Mouse (Mus musculus): ENCODE measurements around the gene Duox2. TPM values are rescaled to one million over a fixed set of nuclear protein-coding genes. Genes with fewer than 3 reads are reported as not detected.

The Duox2 gene
- polyA plus RNA-seq, 1 experiment = 0.02 TPM

- TF ChIP-seq CTCF (IDR thresholded peaks at IDR 0.05; ENCODE audit: extremely low read depth, insufficient read depth, low read length) = peak; percentile 91
- TF ChIP-seq POLR2A (IDR thresholded peaks at IDR 0.05; ENCODE audit: extremely low read depth, insufficient read depth, low read length) = no peak
- Histone ChIP-seq H3K27ac (ENCODE audit: insufficient read depth, low read length) (no peak overlapping the region), H3K4me1 (ENCODE audit: control insufficient read depth, insufficient read depth, low read length) (no peaks in the 10 kb centered on the region), H3K4me3 (ENCODE audit: insufficient read depth, low read length) (no peak overlapping the region)
Observed at GRCm38 (mm10) chr2:122243671-122244131, 54.5 kb downstream of the Duox2 start.

- Histone ChIP-seq H3K4me1 (ENCODE audit: control insufficient read depth, insufficient read depth, low read length) (peaks cover 1% of the 10 kb centered on the region; the same call in 1 of the 2 replicates), H3K4me3 (ENCODE audit: insufficient read depth, low read length) (no peak overlapping the region), H3K27ac (ENCODE audit: insufficient read depth, low read length) (no peak overlapping the region)
- TF ChIP-seq POLR2A (IDR thresholded peaks at IDR 0.05; ENCODE audit: extremely low read depth, insufficient read depth, low read length) (no peak), CTCF (IDR thresholded peaks at IDR 0.05; ENCODE audit: extremely low read depth, insufficient read depth, low read length) (no peak)
Observed at GRCm38 (mm10) chr2:122241935-122242334, 56.3 kb downstream of the Duox2 start.

GRCm38 (mm10) chr2:122241226-122241625, 57.0 kb downstream of the Duox2 start:
- peaks cover 1% of the 10 kb centered on the region; the same call in 1 of the 2 replicates for H3K4me1 ChIP-seq (ENCODE audit: control insufficient read depth, insufficient read depth, low read length)
- TF ChIP-seq POLR2A (IDR thresholded peaks at IDR 0.05; ENCODE audit: extremely low read depth, insufficient read depth, low read length) = no peak
- no peak for TF ChIP-seq CTCF (IDR thresholded peaks at IDR 0.05; ENCODE audit: extremely low read depth, insufficient read depth, low read length)
- no peak overlapping the region for H3K27ac ChIP-seq (ENCODE audit: insufficient read depth, low read length)
- H3K4me3 ChIP-seq (ENCODE audit: insufficient read depth, low read length) = no peak overlapping the region

GRCm38 (mm10) chr2:122240735-122241134, 57.5 kb downstream of the Duox2 start:
- H3K4me1 ChIP-seq (ENCODE audit: control insufficient read depth, insufficient read depth, low read length) = peaks cover 1% of the 10 kb centered on the region; the same call in 1 of the 2 replicates
- TF ChIP-seq POLR2A (IDR thresholded peaks at IDR 0.05; ENCODE audit: extremely low read depth, insufficient read depth, low read length) (no peak), CTCF (IDR thresholded peaks at IDR 0.05; ENCODE audit: extremely low read depth, insufficient read depth, low read length) (no peak)
- no peak overlapping the region for H3K4me3 ChIP-seq (ENCODE audit: insufficient read depth, low read length)
- no peak overlapping the region for H3K27ac ChIP-seq (ENCODE audit: insufficient read depth, low read length)

DNA sequence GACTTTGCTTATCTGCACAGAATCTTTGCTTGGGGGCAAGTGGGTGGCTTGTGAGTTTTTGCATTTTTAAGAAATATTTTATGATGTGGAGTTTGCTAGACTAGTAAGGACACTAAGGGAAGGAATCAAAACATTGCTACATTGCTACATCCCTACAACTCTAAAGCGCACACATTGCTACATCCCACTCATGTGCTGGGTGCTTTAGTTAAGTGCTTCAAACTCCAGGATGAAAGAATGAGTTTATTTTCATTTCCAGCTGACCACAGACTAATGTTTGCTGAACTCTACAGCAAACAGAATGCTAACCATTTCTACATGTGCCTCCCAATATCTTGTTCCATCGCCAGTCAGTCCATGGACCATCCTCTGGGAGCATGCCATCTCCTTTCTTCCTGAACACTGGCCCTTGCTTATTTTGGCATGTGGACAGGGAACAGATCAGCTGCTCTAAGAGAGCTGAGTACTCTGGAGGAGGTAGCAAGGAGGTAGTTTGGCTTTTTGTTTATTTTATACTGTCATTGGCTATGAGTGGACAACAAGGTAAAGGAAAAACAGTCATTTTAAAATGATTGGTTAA, 60.3 kb downstream of the Duox2 start:
- H3K4me1 ChIP-seq (ENCODE audit: control insufficient read depth, insufficient read depth, low read length) = peaks cover 1% of the 10 kb centered on the region; the same call in 1 of the 2 replicates
- no peak overlapping the region for H3K27ac ChIP-seq (ENCODE audit: insufficient read depth, low read length)
- TF ChIP-seq POLR2A (IDR thresholded peaks at IDR 0.05; ENCODE audit: extremely low read depth, insufficient read depth, low read length) (no peak), CTCF (IDR thresholded peaks at IDR 0.05; ENCODE audit: extremely low read depth, insufficient read depth, low read length) (no peak)

GRCm38 (mm10) chr2:122236321-122236720, 61.9 kb downstream of the Duox2 start:
- Histone ChIP-seq H3K4me3 (ENCODE audit: insufficient read depth, low read length) (no peak overlapping the region), H3K27ac (ENCODE audit: insufficient read depth, low read length) (no peak overlapping the region), H3K4me1 (ENCODE audit: control insufficient read depth, insufficient read depth, low read length) (peaks cover 1% of the 10 kb centered on the region; the same call in 1 of the 2 replicates)
- TF ChIP-seq CTCF (IDR thresholded peaks at IDR 0.05; ENCODE audit: extremely low read depth, insufficient read depth, low read length) (no peak), POLR2A (IDR thresholded peaks at IDR 0.05; ENCODE audit: extremely low read depth, insufficient read depth, low read length) (no peak)

More for the DNA sequence above, 60.3 kb downstream of the Duox2 start:
- no peak overlapping the region for H3K4me3 ChIP-seq (ENCODE audit: insufficient read depth, low read length)

GRCm38 (mm10) chr2:122235425-122235824, 62.8 kb downstream of the Duox2 start:
- TF ChIP-seq POLR2A (IDR thresholded peaks at IDR 0.05; ENCODE audit: extremely low read depth, insufficient read depth, low read length) (no peak), CTCF (IDR thresholded peaks at IDR 0.05; ENCODE audit: extremely low read depth, insufficient read depth, low read length) (no peak)
- H3K4me3 ChIP-seq (ENCODE audit: insufficient read depth, low read length) = peak overlapping the region; percentile 54; the same call in 1 of the 2 replicates
- H3K4me1 ChIP-seq (ENCODE audit: control insufficient read depth, insufficient read depth, low read length) = peaks cover 1% of the 10 kb centered on the region; the same call in 1 of the 2 replicates
- no peak overlapping the region for H3K27ac ChIP-seq (ENCODE audit: insufficient read depth, low read length)

GRCm38 (mm10) chr2:122234611-122235288, 63.5 kb downstream of the Duox2 start, which contains the start of gene Sord:
Sord (plus strand) TSS chr2:122234749.
- Histone ChIP-seq H3K4me1 (ENCODE audit: control insufficient read depth, insufficient read depth, low read length) (peaks cover 1% of the 10 kb centered on the region; the same call in 1 of the 2 replicates), H3K27ac (ENCODE audit: insufficient read depth, low read length) (no peak within 1 kb of the TSS), H3K4me3 (ENCODE audit: insufficient read depth, low read length) (peak within 1 kb of the TSS; percentile 54)
- peak; percentile 42; the same call in 1 of the 2 replicates for TF ChIP-seq POLR2A (IDR thresholded peaks at IDR 0.05; ENCODE audit: extremely low read depth, insufficient read depth, low read length)
- TF ChIP-seq CTCF (IDR thresholded peaks at IDR 0.05; ENCODE audit: extremely low read depth, insufficient read depth, low read length) = no peak

- Histone ChIP-seq H3K27ac (ENCODE audit: insufficient read depth, low read length) (no peak overlapping the region), H3K4me3 (ENCODE audit: insufficient read depth, low read length) (peak overlapping the region; percentile 54), H3K4me1 (ENCODE audit: control insufficient read depth, insufficient read depth, low read length) (peaks cover 1% of the 10 kb centered on the region; the same call in 1 of the 2 replicates)
- TF ChIP-seq CTCF (IDR thresholded peaks at IDR 0.05; ENCODE audit: extremely low read depth, insufficient read depth, low read length) = no peak
- no peak for TF ChIP-seq POLR2A (IDR thresholded peaks at IDR 0.05; ENCODE audit: extremely low read depth, insufficient read depth, low read length)
Observed at GRCm38 (mm10) chr2:122233759-122234557, 64.3 kb downstream of the Duox2 start.

Measured in cortical plate, adult 2 months (tissue).